Mouse (Mus musculus) midbrain, embryonic 12.5 days (tissue): ENCODE measurements around the gene Col23a1. TPM values are rescaled to one million over a fixed set of nuclear protein-coding genes. Genes with fewer than 3 reads are reported as not detected.
A peak's percentile ranks its signal among the peaks of the same experiment; 100 is the strongest.
"Not testable (repeated sequence)": the region's sequence is repeated elsewhere in the genome, so short reads cannot be mapped to it uniquely, and the experiment has no call there.

Source experiments
- ATAC-seq: fragments of 200-750 bp; cut with Nextera tagmentation; 2 replicates; pipeline ENCODE4 v1.8.0; 2017; ENCODE audit warnings: low read depth, moderate TSS enrichment, moderate library complexity; ENCODE audit not compliant: low FRiP score
- H3K27ac ChIP-seq: fragments of 300-500 bp; sonication (generic); replicated peaks from 2 replicates; pipeline ENCODE4 v1.5.1; 2016; ENCODE audit warnings: mild to moderate bottlenecking
- H3K27me3 ChIP-seq: fragments of 300-500 bp; sonication (generic); 2 replicates; pipeline ENCODE4 v1.6.1; 2016; ENCODE audit warnings: mild to moderate bottlenecking
- H3K36me3 ChIP-seq: fragments of 300-500 bp; sonication (generic); 2 replicates; pipeline ENCODE4 v1.6.1; 2016
- H3K4me1 ChIP-seq: fragments of 300-500 bp; sonication (generic); 2 replicates; pipeline ENCODE4 v1.6.1; 2016
- H3K4me2 ChIP-seq: fragments of 300-500 bp; sonication (generic); replicated peaks from 2 replicates; pipeline ENCODE4 v1.6.1; 2016; ENCODE audit warnings: mild to moderate bottlenecking, moderate library complexity
- H3K4me3 ChIP-seq: fragments of 300-500 bp; sonication (generic); 2 replicates; pipeline ENCODE4 v1.5.1; 2016; ENCODE audit warnings: mild to moderate bottlenecking
- H3K9ac ChIP-seq: fragments of 300-500 bp; sonication (generic); replicated peaks from 2 replicates; pipeline ENCODE4 v1.6.1; 2016; ENCODE audit warnings: mild to moderate bottlenecking, moderate library complexity
- H3K9me3 ChIP-seq: fragments of 300-500 bp; sonication (generic); 2 replicates; pipeline ENCODE4 v1.6.1; 2016; ENCODE audit warnings: mild to moderate bottlenecking
- WGBS: fragments of 180-500 bp; shearing (Covaris S2); methylation state at CpG from one replicate; pipeline ENCODE4 v1.1.7; 2016; 5-methylcytosine and 5-hydroxymethylcytosine counted together
- polyA plus RNA-seq: library from polyadenylated mRNA; unstranded; fragments of >200 nt; fragmentation: Nextera tagmentation; extraction: Ambion mirVana; gene quantifications from 2 replicates; pipeline ENCODE4 v1.2.1, GENCODE M21; 2016

Col23a1 gene
- polyA plus RNA-seq, 1 experiment from 2014 or later: 18.3 TPM

DNA sequence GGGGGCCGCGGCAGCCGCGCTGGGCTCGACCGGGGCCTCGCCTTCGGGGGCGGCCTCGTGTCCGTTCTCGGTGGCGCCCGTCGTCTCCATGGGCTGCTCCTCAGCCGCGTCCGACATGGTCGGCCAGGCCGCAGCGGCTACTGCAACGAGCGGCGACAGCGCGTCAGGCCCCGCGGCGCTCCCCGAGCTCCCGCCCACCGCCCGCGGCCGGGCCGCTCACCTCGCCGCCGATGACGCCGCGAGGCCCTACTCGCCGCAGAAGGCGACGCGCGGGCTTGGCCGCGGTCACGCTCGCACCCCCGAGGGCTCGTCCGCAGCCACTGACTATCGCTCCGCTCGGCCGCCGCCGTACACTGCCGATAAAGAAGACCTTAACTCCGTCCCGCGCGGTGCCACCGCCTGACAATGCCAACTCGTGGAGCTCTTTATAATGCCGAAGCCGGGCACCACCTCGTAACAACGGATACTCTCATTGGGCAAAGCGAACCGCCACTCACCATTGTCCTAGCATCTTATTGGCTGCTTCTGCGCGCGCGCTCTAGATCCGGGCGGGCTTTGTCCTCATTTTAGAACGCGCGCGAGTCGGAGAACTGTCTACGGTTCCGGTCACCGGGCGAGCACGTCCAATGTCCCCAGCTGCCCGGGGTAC lies 316.9 kb downstream of the Col23a1 start, which contains the start of gene Hnrnpab:
Gene Hnrnpab (minus strand): TSS at position 401 of the 649 bp plus-strand sequence.
- peaks cover 39% of the 10 kb centered on the region for H3K36me3 ChIP-seq
- ATAC-seq: peak; percentile 97
- H3K27me3 ChIP-seq: no peaks in the 10 kb centered on the region
- peak within 1 kb of the TSS; percentile 93 for H3K27ac ChIP-seq
- H3K9me3 ChIP-seq: no peaks in the 10 kb centered on the region
- H3K4me1 ChIP-seq: peaks cover 40% of the 10 kb centered on the region
- peak within 1 kb of the TSS; percentile 95 for H3K4me3 ChIP-seq
- WGBS: under 1% methylated on average over 91 of the region's 91 CpGs
- H3K4me2 ChIP-seq: peak within 1 kb of the TSS; percentile 84
- H3K9ac ChIP-seq: peak within 1 kb of the TSS; percentile 100

DNA sequence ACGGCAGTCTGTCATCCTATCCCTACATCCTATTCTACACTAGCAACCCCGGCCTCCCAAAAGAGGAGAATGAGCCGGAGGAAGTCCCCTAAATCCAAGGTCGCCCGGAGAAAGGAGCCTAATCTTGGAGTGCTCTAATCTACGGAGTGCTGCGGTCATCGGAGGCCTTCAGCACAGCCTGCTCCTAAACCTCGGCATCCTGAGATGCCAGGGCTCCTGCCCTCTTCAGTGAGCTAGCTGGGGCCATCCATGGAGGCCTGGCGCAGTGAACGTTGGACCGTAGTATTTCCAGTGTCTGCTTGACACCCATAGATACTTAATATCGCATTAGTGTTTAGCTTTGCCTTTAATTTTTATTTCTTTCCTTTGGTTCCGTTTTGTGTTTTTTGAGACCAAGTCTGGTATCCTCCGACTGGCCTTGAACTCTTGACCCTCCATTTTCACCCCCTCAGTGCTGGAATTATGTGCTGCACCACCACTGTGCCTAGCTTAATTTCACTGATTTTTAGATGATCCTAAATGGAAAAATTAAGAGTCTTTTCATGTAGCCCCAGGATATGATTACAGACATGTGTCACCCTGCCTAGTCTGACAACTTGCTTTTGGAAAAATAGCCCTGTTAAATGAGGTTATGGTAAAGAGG lies 317.5 kb downstream of the Col23a1 start:
- H3K9me3 ChIP-seq: no peaks in the 10 kb centered on the region
- peak overlapping the region; percentile 95 for H3K4me3 ChIP-seq
- peak overlapping the region; percentile 90 for H3K27ac ChIP-seq
- peaks cover 33% of the 10 kb centered on the region for H3K36me3 ChIP-seq
- ATAC-seq: peak; percentile 50
- no peaks in the 10 kb centered on the region for H3K27me3 ChIP-seq
- H3K4me1 ChIP-seq: peaks cover 33% of the 10 kb centered on the region
- WGBS: 10% methylated on average over 15 of the region's 15 CpGs
- peak overlapping the region; percentile 58 for H3K4me2 ChIP-seq
- H3K9ac ChIP-seq: peak overlapping the region; percentile 100

DNA sequence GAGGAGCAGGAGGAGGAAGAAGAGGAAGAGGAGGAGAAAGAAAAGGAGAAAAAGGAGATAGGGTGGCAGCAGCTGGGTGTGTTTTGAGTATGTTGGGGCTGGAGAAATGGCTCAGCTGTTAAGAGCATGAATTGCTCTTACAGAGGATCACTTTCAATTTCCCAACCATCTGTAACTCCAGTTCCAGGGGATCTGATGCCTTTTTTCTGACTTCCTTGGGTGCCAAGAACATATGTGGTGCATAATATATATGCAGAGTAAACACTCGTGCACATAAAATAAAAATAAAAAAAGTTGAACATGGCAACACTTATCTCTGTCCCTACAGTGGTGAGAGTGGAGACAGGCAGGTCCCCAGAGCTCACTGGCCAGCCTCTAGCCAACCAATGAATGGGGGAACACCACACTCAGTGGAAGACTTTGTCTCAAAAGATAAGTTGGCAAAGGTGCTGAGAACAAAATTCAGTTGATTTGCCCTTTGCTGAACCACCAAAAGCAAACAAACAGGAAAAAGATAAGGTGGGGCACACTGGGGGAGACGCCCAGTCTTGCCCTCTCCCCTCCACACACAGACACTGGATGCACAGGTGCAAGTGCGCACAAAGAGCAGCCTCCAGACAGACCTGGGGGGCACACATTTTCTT lies 319.7 kb downstream of the Col23a1 start:
- no peak overlapping the region for H3K27ac ChIP-seq
- no peak overlapping the region for H3K4me3 ChIP-seq
- no peak overlapping the region for H3K4me2 ChIP-seq
- ATAC-seq: no peak
- H3K4me1 ChIP-seq: peaks cover 16% of the 10 kb centered on the region
- peaks cover 11% of the 10 kb centered on the region for H3K36me3 ChIP-seq
- 82% methylated on average over 3 of the region's 3 CpGs for WGBS
- H3K27me3 ChIP-seq: no peaks in the 10 kb centered on the region
- H3K9me3 ChIP-seq: no peaks in the 10 kb centered on the region
- H3K9ac ChIP-seq: no peak overlapping the region

- not testable (repeated sequence) for H3K9me3 ChIP-seq, H3K9ac ChIP-seq, H3K4me3 ChIP-seq, H3K4me2 ChIP-seq, H3K27ac ChIP-seq, H3K36me3 ChIP-seq, ATAC-seq, H3K27me3 ChIP-seq
- WGBS: 93% methylated on average over 5 of the region's 5 CpGs
- peaks cover 10% of the 10 kb centered on the region for H3K4me1 ChIP-seq
Measured at GRCm38 (mm10) chr11:51609940-51610339, 320.2 kb downstream of the Col23a1 start.

GRCm38 (mm10) chr11:51614256-51614655 lies 324.5 kb downstream of the Col23a1 start:
- 0 out of 2 replicates have a peak, but pooled peaks cover 4% of the 10 kb centered on the region for H3K27me3 ChIP-seq
- WGBS: 85% methylated on average over 8 of the region's 8 CpGs
- H3K4me3 ChIP-seq: no peak overlapping the region
- peaks cover 10% of the 10 kb centered on the region for H3K4me1 ChIP-seq
- ATAC-seq: no peak
- no peaks in the 10 kb centered on the region for H3K36me3 ChIP-seq
- H3K9me3 ChIP-seq: no peaks in the 10 kb centered on the region
- no peak overlapping the region for H3K4me2 ChIP-seq
- H3K27ac ChIP-seq: no peak overlapping the region
- H3K9ac ChIP-seq: no peak overlapping the region

- no peak overlapping the region for H3K27ac ChIP-seq
- peak overlapping the region; percentile 24; the same call in 1 of the 2 replicates for H3K4me3 ChIP-seq
- no peaks in the 10 kb centered on the region for H3K36me3 ChIP-seq
- H3K4me1 ChIP-seq: peaks cover 11% of the 10 kb centered on the region
- H3K4me2 ChIP-seq: peak overlapping the region; percentile 54
- 55% methylated on average over 7 of the region's 7 CpGs for WGBS
- ATAC-seq: no peak
- H3K27me3 ChIP-seq: 0 out of 2 replicates have a peak, but pooled peaks cover 4% of the 10 kb centered on the region
- H3K9ac ChIP-seq: peak overlapping the region; percentile 31; the same call in 1 of the 2 replicates
- no peaks in the 10 kb centered on the region for H3K9me3 ChIP-seq
Measured at GRCm38 (mm10) chr11:51615129-51615528, 325.4 kb downstream of the Col23a1 start.

GRCm38 (mm10) chr11:51615601-51616000 lies 325.9 kb downstream of the Col23a1 start:
- no peak for ATAC-seq
- Histone ChIP-seq H3K36me3 (no peaks in the 10 kb centered on the region), H3K27ac (no peak overlapping the region), H3K4me2 (peak overlapping the region; percentile 54), H3K9me3 (no peaks in the 10 kb centered on the region), H3K4me3 (peak overlapping the region; percentile 24), H3K4me1 (peaks cover 16% of the 10 kb centered on the region), H3K9ac (peak overlapping the region; percentile 31), H3K27me3 (0 out of 2 replicates have a peak, but pooled peaks cover 4% of the 10 kb centered on the region)
- WGBS: 6% methylated on average over 14 of the region's 14 CpGs

GRCm38 (mm10) chr11:51616113-51616512 lies 326.4 kb downstream of the Col23a1 start:
- peak overlapping the region; percentile 54 for H3K4me2 ChIP-seq
- WGBS: 95% methylated on average over 7 of the region's 7 CpGs
- not testable (repeated sequence) for H3K9me3 ChIP-seq, H3K27me3 ChIP-seq, ATAC-seq, H3K36me3 ChIP-seq, H3K27ac ChIP-seq
- H3K9ac ChIP-seq: peak overlapping the region; percentile 31; the same call in 1 of the 2 replicates
- H3K4me3 ChIP-seq: peak overlapping the region; percentile 24; the same call in 1 of the 2 replicates
- H3K4me1 ChIP-seq: peaks cover 21% of the 10 kb centered on the region

DNA sequence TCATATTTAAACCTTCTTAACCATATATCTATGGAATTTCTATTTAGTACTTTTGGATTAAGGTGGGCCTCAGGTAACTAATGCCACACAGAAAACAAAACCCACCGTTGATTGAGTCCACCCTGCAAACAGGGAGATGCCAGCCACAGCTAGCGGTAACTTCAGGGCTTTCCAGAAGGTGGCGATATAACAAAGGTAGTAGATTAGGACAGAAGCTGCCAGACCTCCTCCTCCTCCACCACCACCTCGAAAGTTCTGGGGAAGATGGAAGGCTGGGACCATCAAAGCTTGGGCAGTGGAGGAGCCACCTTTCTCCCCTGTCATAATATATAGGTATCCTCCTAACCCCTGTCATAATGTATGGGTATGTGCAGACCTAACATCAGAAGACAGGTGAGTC lies 328.0 kb downstream of the Col23a1 start:
- no peaks in the 10 kb centered on the region for H3K9me3 ChIP-seq
- no peak overlapping the region for H3K9ac ChIP-seq
- H3K27me3 ChIP-seq: 0 out of 2 replicates have a peak, but pooled peaks cover 4% of the 10 kb centered on the region
- no peak overlapping the region for H3K4me2 ChIP-seq
- 6% methylated on average over 4 of the region's 4 CpGs for WGBS
- ATAC-seq: no peak
- no peak overlapping the region for H3K4me3 ChIP-seq
- H3K36me3 ChIP-seq: peaks cover 15% of the 10 kb centered on the region
- H3K4me1 ChIP-seq: peaks cover 22% of the 10 kb centered on the region
- H3K27ac ChIP-seq: no peak overlapping the region

DNA sequence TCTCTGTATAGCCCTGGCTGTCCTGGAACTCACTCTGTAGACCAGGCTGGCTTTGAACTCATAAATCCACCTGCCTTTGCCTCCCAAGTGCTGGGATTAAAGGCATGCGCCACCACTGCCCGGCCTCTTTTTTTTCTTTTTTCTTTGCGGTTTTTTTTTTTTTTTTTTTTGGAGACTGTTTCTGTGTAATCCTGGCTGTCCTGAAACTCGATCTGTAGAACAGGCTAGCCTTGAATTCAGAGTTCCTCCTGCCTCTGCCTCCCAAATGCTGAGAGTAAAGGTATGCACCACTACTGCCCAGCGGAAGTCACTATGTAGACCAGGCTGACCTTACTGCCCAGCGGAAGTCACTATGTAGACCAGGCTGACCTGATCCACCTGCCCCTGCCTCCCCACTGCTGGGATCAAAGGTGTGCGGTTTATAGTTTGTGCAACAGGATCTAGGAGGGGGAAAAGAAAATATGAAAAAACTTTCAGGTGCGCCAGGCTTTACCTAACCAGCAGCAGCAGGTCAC lies 329.2 kb downstream of the Col23a1 start:
- Histone ChIP-seq H3K4me1 (peaks cover 22% of the 10 kb centered on the region), H3K9me3 (no peaks in the 10 kb centered on the region), H3K27me3 (0 out of 2 replicates have a peak, but pooled peaks cover 4% of the 10 kb centered on the region), H3K4me3 (peak overlapping the region; percentile 89), H3K4me2 (peak overlapping the region; percentile 72), H3K9ac (no peak overlapping the region), H3K36me3 (peaks cover 28% of the 10 kb centered on the region), H3K27ac (no peak overlapping the region)
- ATAC-seq: peak; percentile 60
- 52% methylated on average over 8 of the region's 8 CpGs for WGBS

DNA sequence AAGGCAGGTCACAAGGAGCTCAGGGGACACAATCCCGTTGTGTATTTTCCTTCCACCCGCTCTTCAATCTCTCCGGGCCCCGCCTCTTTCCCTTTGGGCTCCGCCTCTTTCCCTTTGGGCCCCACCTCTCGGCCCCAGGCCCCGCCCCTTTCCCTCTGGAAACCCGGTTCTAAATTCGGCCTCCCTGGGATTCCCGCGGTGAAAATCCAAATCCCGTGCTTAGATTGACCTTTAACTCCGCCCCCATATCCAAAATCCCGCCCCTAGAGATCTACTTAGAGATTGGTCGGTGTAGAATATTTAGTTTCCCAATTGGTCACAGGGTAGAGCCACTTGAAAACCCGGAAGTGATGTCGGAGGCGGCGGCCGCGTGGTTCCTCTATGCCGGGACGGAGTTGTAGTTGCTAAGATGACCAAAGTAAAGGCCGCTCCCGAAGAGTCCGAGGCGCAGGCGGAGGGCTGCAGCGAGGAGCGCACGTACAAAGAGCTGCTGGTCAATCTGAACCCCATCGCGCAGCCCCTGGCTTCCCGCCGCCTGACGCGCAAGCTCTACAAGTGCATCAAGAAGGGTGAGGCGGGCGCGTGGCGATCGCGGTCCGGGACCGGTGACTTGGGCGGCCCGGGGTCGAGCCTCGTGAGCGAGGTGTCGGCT lies 329.8 kb downstream of the Col23a1 start, which contains the start of gene Nhp2:
Gene Nhp2 (plus strand): TSS at position 327 of the 652 bp plus-strand sequence.
- H3K4me2 ChIP-seq: peak within 1 kb of the TSS; percentile 72
- H3K4me3 ChIP-seq: peak within 1 kb of the TSS; percentile 89
- H3K27ac ChIP-seq: no peak within 1 kb of the TSS
- H3K9ac ChIP-seq: peak within 1 kb of the TSS; percentile 68
- peaks cover 22% of the 10 kb centered on the region for H3K4me1 ChIP-seq
- H3K27me3 ChIP-seq: 0 out of 2 replicates have a peak, but pooled peaks cover 4% of the 10 kb centered on the region
- H3K9me3 ChIP-seq: no peaks in the 10 kb centered on the region
- H3K36me3 ChIP-seq: peaks cover 34% of the 10 kb centered on the region
- 1% methylated on average over 51 of the region's 51 CpGs for WGBS
- ATAC-seq: peak; percentile 96
